Mouse (Mus musculus): ENCODE results near the gene Pdk2.

DNA sequence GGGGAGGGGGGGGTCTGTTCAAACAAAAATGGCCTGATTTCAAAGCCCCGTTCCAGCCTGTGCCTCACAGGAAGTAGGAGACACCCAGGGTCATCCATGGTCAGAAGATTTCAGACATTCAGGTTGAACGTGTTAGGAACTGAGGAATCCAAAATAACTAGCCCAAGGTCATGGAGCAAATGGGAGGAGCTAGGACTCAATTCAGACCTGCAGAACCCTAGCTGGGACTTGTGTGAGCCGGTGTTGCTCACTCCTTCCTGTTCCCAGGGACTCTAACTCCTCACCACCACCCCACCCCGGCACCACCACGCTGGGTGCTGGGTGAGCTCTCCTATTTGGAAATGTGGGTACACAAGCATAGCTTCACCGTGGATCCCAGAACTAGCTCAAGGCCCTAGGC, 53.8 kb downstream of the Pdk2 start:
- TF ChIP-seq GATA1 (IDR thresholded peaks at IDR 0.05; ENCODE audit: borderline replicate concordance, low read length) (no peak), CTCF (IDR thresholded peaks at IDR 0.05; ENCODE audit: low read depth, low read length) (no peak), POLR2AphosphoS5 (IDR thresholded peaks at IDR 0.05; ENCODE audit: insufficient replicate concordance, low read depth, low read length) (no peak), GATA2 (IDR thresholded peaks at IDR 0.05; ENCODE audit: borderline replicate concordance, low read depth, low read length) (no peak)
